Mouse (Mus musculus): Measurements from ENCODE around the gene Arl16. TPM values are rescaled to one million over a fixed set of nuclear protein-coding genes. Genes with fewer than 3 reads are reported as not detected.

The Arl16 gene
- polyA plus RNA-seq, 1 experiment from 2014 or later = 48.0 TPM

DNA sequence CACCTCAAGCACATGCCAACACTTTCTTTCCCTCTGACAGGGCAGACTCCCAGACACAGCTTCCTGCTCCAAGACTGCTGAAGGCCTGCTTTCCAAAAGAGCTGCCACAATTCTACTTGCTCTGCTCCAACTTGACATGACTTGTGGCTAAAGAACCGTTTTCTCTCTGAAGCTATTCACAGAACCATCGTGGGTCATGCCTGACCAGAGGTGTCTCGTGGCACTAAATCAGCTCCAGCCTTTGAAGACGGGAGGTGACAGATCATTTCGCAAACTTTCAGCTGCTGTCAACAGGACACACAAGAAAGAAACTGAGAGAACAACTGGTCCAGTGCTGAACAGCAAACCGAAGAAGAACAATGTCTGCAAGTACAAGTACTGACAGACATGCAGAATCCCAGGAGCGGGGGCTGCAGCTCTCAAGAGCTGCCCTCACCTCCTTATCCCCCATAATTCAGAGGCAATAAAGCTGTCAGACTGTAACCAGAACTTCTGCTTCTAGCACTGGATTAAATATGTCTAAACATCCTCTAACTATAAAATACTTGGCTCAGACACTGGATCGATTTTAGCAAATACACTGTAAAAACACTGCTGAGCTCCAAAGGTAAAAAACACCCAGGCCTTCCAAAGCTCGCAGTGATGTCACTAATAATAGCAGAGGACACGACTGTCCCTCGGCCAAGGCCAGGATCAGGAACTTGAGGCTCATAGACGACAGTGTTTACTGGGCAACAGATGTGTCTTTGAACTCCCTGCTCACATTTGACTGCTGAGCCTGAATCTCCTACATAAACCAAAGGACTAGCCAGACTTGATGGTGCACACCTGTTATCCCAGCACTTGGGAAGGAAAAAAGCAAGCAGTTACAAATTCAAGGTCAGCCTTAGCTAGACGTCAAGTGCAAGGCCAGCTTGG is 44.5 kb downstream of the Arl16 start:
- ATAC-seq (ENCODE audit: low FRiP score) = no peak

DNA sequence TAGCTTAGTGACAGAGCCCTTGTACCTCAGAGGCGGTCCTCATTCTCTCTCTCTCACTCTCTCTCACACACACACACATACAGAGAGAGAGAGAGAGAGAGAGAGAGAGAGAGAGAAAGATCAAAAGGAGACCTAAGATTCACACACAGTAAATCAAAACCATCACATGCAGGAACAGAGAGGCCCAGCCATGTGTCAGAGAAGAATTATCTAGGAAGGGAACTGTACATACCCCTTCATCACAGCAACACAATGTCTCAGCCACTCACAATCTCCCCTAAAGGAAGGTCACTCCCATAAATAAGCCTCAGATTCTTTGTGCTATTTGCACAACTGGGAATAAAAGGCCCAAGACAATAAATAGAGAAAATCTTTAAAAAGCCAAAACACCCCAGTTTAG is 48.8 kb downstream of the Arl16 start:
- Histone ChIP-seq H3K36me3 (ENCODE audit: control insufficient read depth, insufficient read depth, low read length) (peaks cover 29% of the 10 kb centered on the region), H3K27ac (ENCODE audit: low read depth, low read length) (no peak overlapping the region), H3K4me1 (ENCODE audit: control insufficient read depth, insufficient read depth, low read length) (no peaks in the 10 kb centered on the region), H3K27me3 (ENCODE audit: control insufficient read depth, insufficient read depth, low read length) (no peaks in the 10 kb centered on the region), H3K4me2 (no peak overlapping the region), H3K9ac (ENCODE audit: low read length) (no peak overlapping the region), H3K4me3 (ENCODE audit: low read depth, low read length) (no peak overlapping the region), H3K9me3 (ENCODE audit: control insufficient read depth, low read length) (no peaks in the 10 kb centered on the region)
- DNase-seq (ENCODE audit: low spot score, missing footprints) (no peak), ATAC-seq (ENCODE audit: low FRiP score) (no peak)
- WGBS = 100% methylated on average over 1 of the region's 1 CpGs

More for the DNA sequence above, 44.5 kb downstream of the Arl16 start:
- H3K4me1 ChIP-seq (ENCODE audit: control insufficient read depth, insufficient read depth, low read length) = no peaks in the 10 kb centered on the region
- WGBS = 94% methylated on average over 13 of the region's 13 CpGs
- DNase-seq (ENCODE audit: low spot score, missing footprints) = peak; percentile 65
- H3K4me3 ChIP-seq (ENCODE audit: low read depth, low read length) = no peak overlapping the region
- no peak overlapping the region for H3K4me2 ChIP-seq
- no peaks in the 10 kb centered on the region for H3K27me3 ChIP-seq (ENCODE audit: control insufficient read depth, insufficient read depth, low read length)
- no peak overlapping the region for H3K9ac ChIP-seq (ENCODE audit: low read length)
- peaks cover 26% of the 10 kb centered on the region for H3K36me3 ChIP-seq (ENCODE audit: control insufficient read depth, insufficient read depth, low read length)
- no peak overlapping the region for H3K27ac ChIP-seq (ENCODE audit: low read depth, low read length)
- H3K9me3 ChIP-seq (ENCODE audit: control insufficient read depth, low read length) = no peaks in the 10 kb centered on the region

DNA sequence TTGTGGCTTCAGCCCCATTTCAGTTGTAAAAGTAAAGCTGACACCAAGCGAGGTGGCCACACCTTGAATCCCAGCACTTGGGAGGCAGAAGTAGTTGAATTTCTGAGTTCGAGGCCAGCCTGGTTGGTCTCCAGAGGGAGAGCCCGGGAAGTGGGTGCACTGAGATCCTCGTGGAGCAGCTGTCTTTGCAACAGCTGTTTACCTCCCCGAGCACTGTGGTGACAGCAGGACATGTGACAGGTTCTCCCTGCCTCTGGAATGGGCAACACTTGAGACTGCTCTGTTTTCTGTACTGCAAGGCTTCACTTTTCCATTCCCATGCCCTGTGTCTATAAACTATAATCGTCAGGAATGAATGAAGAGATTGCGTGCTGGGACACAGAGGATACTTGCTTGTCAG is 49.6 kb downstream of the Arl16 start:
- peaks cover 33% of the 10 kb centered on the region for H3K36me3 ChIP-seq (ENCODE audit: control insufficient read depth, insufficient read depth, low read length)

More for the DNA sequence above, 49.6 kb downstream of the Arl16 start:
- H3K27ac ChIP-seq (ENCODE audit: low read depth, low read length) = no peak overlapping the region
- H3K27me3 ChIP-seq (ENCODE audit: control insufficient read depth, insufficient read depth, low read length) = no peaks in the 10 kb centered on the region
- no peaks in the 10 kb centered on the region for H3K4me1 ChIP-seq (ENCODE audit: control insufficient read depth, insufficient read depth, low read length)
- H3K9me3 ChIP-seq (ENCODE audit: control insufficient read depth, low read length) = no peaks in the 10 kb centered on the region
- H3K4me3 ChIP-seq (ENCODE audit: low read depth, low read length) = no peak overlapping the region
- DNase-seq (ENCODE audit: low spot score, missing footprints) = peak; percentile 23
- 96% methylated on average over 7 of the region's 7 CpGs for WGBS
- ATAC-seq (ENCODE audit: low FRiP score) = no peak
- no peak overlapping the region for H3K4me2 ChIP-seq
- no peak overlapping the region for H3K9ac ChIP-seq (ENCODE audit: low read length)

Other genes starting within 250 kb of the Arl16 start
- 17.6 and 20.6 TPM in 2 replicates for gene Bahcc1, start 234.7 kb downstream of the Arl16 start, polyA plus RNA-seq (2014; fragmentation: Nextera tagmentation; extraction: Ambion mirVana)
- 2,965 and 3,081 TPM in 2 replicates for gene Actg1, start 119.1 kb downstream of the Arl16 start, polyA plus RNA-seq (2014; fragmentation: Nextera tagmentation; extraction: Ambion mirVana)
- gene Fscn2, start 106.1 kb downstream of the Arl16 start, polyA plus RNA-seq (2014; fragmentation: Nextera tagmentation; extraction: Ambion mirVana) = 1.4 TPM in 2 replicates
- 25.3 and 29.2 TPM in 2 replicates for gene Faap100, start 88.8 kb downstream of the Arl16 start, polyA plus RNA-seq (2014; fragmentation: Nextera tagmentation; extraction: Ambion mirVana)
- gene Nploc4, start 29.9 kb downstream of the Arl16 start, polyA plus RNA-seq (2014; fragmentation: Nextera tagmentation; extraction: Ambion mirVana) = 41.0 and 44.7 TPM in 2 replicates
- gene Tspan10, start 25.0 kb downstream of the Arl16 start, polyA plus RNA-seq (2014; fragmentation: Nextera tagmentation; extraction: Ambion mirVana) = not detected in 2 replicates
- 0.40 and 0.41 TPM in 2 replicates for gene Pde6g, start 14.1 kb downstream of the Arl16 start, polyA plus RNA-seq (2014; fragmentation: Nextera tagmentation; extraction: Ambion mirVana)
- 10.4 and 11.5 TPM in 2 replicates for gene Oxld1, start 9.5 kb downstream of the Arl16 start, polyA plus RNA-seq (2014; fragmentation: Nextera tagmentation; extraction: Ambion mirVana)
- gene Ccdc137, start 9.5 kb downstream of the Arl16 start, polyA plus RNA-seq (2014; fragmentation: Nextera tagmentation; extraction: Ambion mirVana) = 25.4 and 25.6 TPM in 2 replicates
- gene Mrpl12, start 17.0 kb upstream of the Arl16 start, polyA plus RNA-seq (2014; fragmentation: Nextera tagmentation; extraction: Ambion mirVana) = 137 and 152 TPM in 2 replicates
- 30.0 and 38.7 TPM in 2 replicates for gene Slc25a10, start 24.2 kb upstream of the Arl16 start, polyA plus RNA-seq (2014; fragmentation: Nextera tagmentation; extraction: Ambion mirVana)
- gene Gcgr, start 63.1 kb upstream of the Arl16 start, polyA plus RNA-seq (2014; fragmentation: Nextera tagmentation; extraction: Ambion mirVana) = 0.11 TPM in 1 of 2 replicates, not detected in the other
- gene Mcrip1, start 82.1 kb upstream of the Arl16 start, polyA plus RNA-seq (2014; fragmentation: Nextera tagmentation; extraction: Ambion mirVana) = 232 and 237 TPM in 2 replicates
- gene Ppp1r27, start 83.5 kb upstream of the Arl16 start, polyA plus RNA-seq (2014; fragmentation: Nextera tagmentation; extraction: Ambion mirVana) = not detected in 2 replicates
- 492 and 493 TPM in 2 replicates for gene P4hb, start 105.6 kb upstream of the Arl16 start, polyA plus RNA-seq (2014; fragmentation: Nextera tagmentation; extraction: Ambion mirVana)
- gene Arhgdia, start 114.0 kb upstream of the Arl16 start, polyA plus RNA-seq (2014; fragmentation: Nextera tagmentation; extraction: Ambion mirVana) = 521 and 583 TPM in 2 replicates
- 820 and 827 TPM in 2 replicates for gene Alyref, start 130.8 kb upstream of the Arl16 start, polyA plus RNA-seq (2014; fragmentation: Nextera tagmentation; extraction: Ambion mirVana)
- 178 and 204 TPM in 2 replicates for gene Anapc11, start 130.8 kb upstream of the Arl16 start, polyA plus RNA-seq (2014; fragmentation: Nextera tagmentation; extraction: Ambion mirVana)
- 0.38 TPM in 1 of 2 replicates, not detected in the other for gene Npb, start 140.9 kb upstream of the Arl16 start, polyA plus RNA-seq (2014; fragmentation: Nextera tagmentation; extraction: Ambion mirVana)
- 89.4 and 101 TPM in 2 replicates for gene Pcyt2, start 150.3 kb upstream of the Arl16 start, polyA plus RNA-seq (2014; fragmentation: Nextera tagmentation; extraction: Ambion mirVana)
- 29.5 and 33.2 TPM in 2 replicates for gene Sirt7, start 157.6 kb upstream of the Arl16 start, polyA plus RNA-seq (2014; fragmentation: Nextera tagmentation; extraction: Ambion mirVana)
- 18.0 and 19.7 TPM in 2 replicates for gene Mafg, start 166.0 kb upstream of the Arl16 start, polyA plus RNA-seq (2014; fragmentation: Nextera tagmentation; extraction: Ambion mirVana)
- 32.4 and 32.8 TPM in 2 replicates for gene Pycr1, start 176.2 kb upstream of the Arl16 start, polyA plus RNA-seq (2014; fragmentation: Nextera tagmentation; extraction: Ambion mirVana)
- gene Myadml2, start 180.6 kb upstream of the Arl16 start, polyA plus RNA-seq (2014; fragmentation: Nextera tagmentation; extraction: Ambion mirVana) = 0.36 and 0.57 TPM in 2 replicates
- 0.90 and 1.4 TPM in 2 replicates for gene Notum, start 193.6 kb upstream of the Arl16 start, polyA plus RNA-seq (2014; fragmentation: Nextera tagmentation; extraction: Ambion mirVana)
- 101 and 113 TPM in 2 replicates for gene Aspscr1, start 205.4 kb upstream of the Arl16 start, polyA plus RNA-seq (2014; fragmentation: Nextera tagmentation; extraction: Ambion mirVana)
- gene Cenpx, start 246.1 kb upstream of the Arl16 start, polyA plus RNA-seq (2014; fragmentation: Nextera tagmentation; extraction: Ambion mirVana) = 119 and 131 TPM in 2 replicates
- gene Lrrc45, start 246.3 kb upstream of the Arl16 start, polyA plus RNA-seq (2014; fragmentation: Nextera tagmentation; extraction: Ambion mirVana) = 30.9 TPM in 2 replicates